Mouse (Mus musculus) heart, embryonic 14.5 days (tissue): ENCODE results near the gene Fnbp1l. TPM values are rescaled to one million over a fixed set of nuclear protein-coding genes. Genes with fewer than 3 reads are reported as not detected.
A peak's percentile ranks its signal among the peaks of the same experiment; 100 is the strongest.

Source experiments
- ATAC-seq: fragments of 200-750 bp; cut with Nextera tagmentation; 2 replicates; pipeline ENCODE4 v1.8.0; 2017; ENCODE audit warnings: low read depth, moderate TSS enrichment; ENCODE audit not compliant: insufficient number of reproducible peaks, insufficient read depth, low FRiP score
- H3K27ac ChIP-seq, 2 experiments: fragments of 200-500 bp in 1 of 2; fragments of 300-500 bp in 1 of 2; sonication (generic) in 1 of 2; replicated peaks in 1 of 2; 2 replicates each; pipeline ENCODE4 v1.5.1; 2012 to 2014; ENCODE audit warnings: low read depth in 2 of 2, low read length in 2 of 2, control low read depth in 1 of 2, mild to moderate bottlenecking in 1 of 2, mixed read lengths in 1 of 2; ENCODE audit not compliant: control insufficient read depth in 1 of 2, insufficient read depth in 1 of 2
- H3K27me3 ChIP-seq: fragments of 300-500 bp; sonication (generic); 2 replicates; pipeline ENCODE4 v1.6.1; 2014; ENCODE audit warnings: mild to moderate bottlenecking, low read length, control low read depth; ENCODE audit not compliant: control insufficient read depth, insufficient read depth
- H3K36me3 ChIP-seq: fragments of 300-500 bp; sonication (generic); 2 replicates; pipeline ENCODE4 v1.6.1; 2014; ENCODE audit warnings: mild to moderate bottlenecking, control low read depth, low read length, mixed read lengths; ENCODE audit not compliant: control insufficient read depth, insufficient read depth
- H3K4me1 ChIP-seq, 2 experiments: fragments of 200-500 bp in 1 of 2; fragments of 300-500 bp in 1 of 2; sonication (generic) in 1 of 2; 2 replicates each; pipeline ENCODE4 v1.6.1; 2012 to 2014; ENCODE audit warnings: low read length in 2 of 2, control low read depth in 1 of 2, mixed read lengths in 1 of 2; ENCODE audit not compliant: control insufficient read depth in 2 of 2, insufficient read depth in 2 of 2
- H3K4me2 ChIP-seq: fragments of 300-500 bp; sonication (generic); 2 replicates; pipeline ENCODE4 v1.6.1; 2014; ENCODE audit warnings: mild to moderate bottlenecking, low read length
- H3K4me3 ChIP-seq, 2 experiments: fragments of 200-500 bp in 1 of 2; fragments of 300-500 bp in 1 of 2; sonication (generic) in 1 of 2; 2 replicates each; pipeline ENCODE4 v1.5.1; 2012 to 2014; ENCODE audit warnings: low read length in 2 of 2, mild to moderate bottlenecking in 2 of 2, control low read depth in 1 of 2, low read depth in 1 of 2, moderate library complexity in 1 of 2; ENCODE audit not compliant: control insufficient read depth in 1 of 2, insufficient read depth in 1 of 2
- H3K9ac ChIP-seq: fragments of 300-500 bp; sonication (generic); 2 replicates; pipeline ENCODE4 v1.6.1; 2014; ENCODE audit warnings: mild to moderate bottlenecking, low read length
- H3K9me3 ChIP-seq: fragments of 300-500 bp; sonication (generic); 2 replicates; pipeline ENCODE4 v1.6.1; 2016; ENCODE audit warnings: low read length, control low read depth; ENCODE audit not compliant: control insufficient read depth
- WGBS: fragments of 180-500 bp; shearing (Covaris S2); extraction: QIAGEN DNeasy Blood & Tissue Kit; methylation state at CpG from one replicate; pipeline ENCODE4 v1.1.7; 2014; 5-methylcytosine and 5-hydroxymethylcytosine counted together
- polyA plus RNA-seq: library from polyadenylated mRNA; unstranded; fragments of >200 nt; fragmentation: Nextera tagmentation; extraction: Ambion mirVana; gene quantifications from 2 replicates; pipeline ENCODE4 v1.2.1, GENCODE M21; 2014

The Fnbp1l gene
- polyA plus RNA-seq, 1 experiment from 2014 or later: 29.5 TPM

GRCm38 (mm10) chr3:122512725-122513375 lies 106.7 kb downstream of the Fnbp1l start:
- Histone ChIP-seq H3K9me3 (no peaks in the 10 kb centered on the region), H3K4me2 (no peak overlapping the region), H3K9ac (no peak overlapping the region), H3K36me3 (no peaks in the 10 kb centered on the region), H3K27ac (no peak overlapping the region), H3K4me1 (peaks cover 28 to 42% of the 10 kb centered on the region in 2 experiments), H3K27me3 (no peaks in the 10 kb centered on the region), H3K4me3 (no peak overlapping the region)
- ATAC-seq: no peak
- WGBS: 89% methylated on average over 16 of the region's 16 CpGs

- H3K4me1 ChIP-seq: peaks cover 28 to 39% of the 10 kb centered on the region in 2 experiments
- H3K9me3 ChIP-seq: no peaks in the 10 kb centered on the region
- no peak overlapping the region for H3K9ac ChIP-seq
- H3K4me2 ChIP-seq: no peak overlapping the region
- H3K27me3 ChIP-seq: no peaks in the 10 kb centered on the region
- 76% methylated on average over 14 of the region's 14 CpGs for whole genome bisulfite sequencing
- no peak overlapping the region for H3K27ac ChIP-seq
- no peak for ATAC-seq
- no peak overlapping the region for H3K4me3 ChIP-seq
- H3K36me3 ChIP-seq: no peaks in the 10 kb centered on the region
These were observed 107.5 kb downstream of the Fnbp1l start for GRCm38 (mm10) chr3:122511721-122512619.

GRCm38 (mm10) chr3:122510932-122511331 lies 108.6 kb downstream of the Fnbp1l start:
- WGBS: 69% methylated on average over 10 of the region's 10 CpGs
- H3K4me2 ChIP-seq: no peak overlapping the region
- H3K4me3 ChIP-seq: no peak overlapping the region
- no peaks in the 10 kb centered on the region for H3K9me3 ChIP-seq
- no peaks in the 10 kb centered on the region for H3K36me3 ChIP-seq
- ATAC-seq: no peak
- peaks cover 26 to 32% of the 10 kb centered on the region in 2 experiments for H3K4me1 ChIP-seq
- H3K27me3 ChIP-seq: no peaks in the 10 kb centered on the region
- no peak overlapping the region for H3K27ac ChIP-seq
- H3K9ac ChIP-seq: no peak overlapping the region

GRCm38 (mm10) chr3:122510240-122510750 lies 109.2 kb downstream of the Fnbp1l start:
- no peak overlapping the region for H3K9ac ChIP-seq
- H3K4me2 ChIP-seq: peak overlapping the region; percentile 26
- peaks cover 20 to 26% of the 10 kb centered on the region in 2 experiments for H3K4me1 ChIP-seq
- no peak overlapping the region for H3K4me3 ChIP-seq
- no peaks in the 10 kb centered on the region for H3K36me3 ChIP-seq
- H3K27ac ChIP-seq: 0 out of 4 replicates have a peak overlapping the region, but pooled peaks of 1 of the 2 experiments have one; percentile 20
- WGBS: 56% methylated on average over 14 of the region's 14 CpGs
- H3K9me3 ChIP-seq: no peaks in the 10 kb centered on the region
- no peak for ATAC-seq
- H3K27me3 ChIP-seq: no peaks in the 10 kb centered on the region

GRCm38 (mm10) chr3:122509534-122510239 lies 109.8 kb downstream of the Fnbp1l start:
- no peak for ATAC-seq
- H3K27ac ChIP-seq: peak overlapping the region; percentile 10 to 48; a peak in 1 of 4 replicates
- H3K4me3 ChIP-seq: no peak overlapping the region
- no peaks in the 10 kb centered on the region for H3K27me3 ChIP-seq
- no peaks in the 10 kb centered on the region for H3K9me3 ChIP-seq
- H3K9ac ChIP-seq: no peak overlapping the region
- 52% methylated on average over 11 of the region's 11 CpGs for WGBS
- H3K4me2 ChIP-seq: peak overlapping the region; percentile 26; the same call in 1 of the 2 replicates
- H3K4me1 ChIP-seq: peaks cover 17 to 22% of the 10 kb centered on the region in 2 experiments
- no peaks in the 10 kb centered on the region for H3K36me3 ChIP-seq

GRCm38 (mm10) chr3:122509084-122509483 lies 110.4 kb downstream of the Fnbp1l start:
- Histone ChIP-seq H3K27ac (peak overlapping the region; percentile 10 to 48; a peak in 1 of 4 replicates), H3K9me3 (no peaks in the 10 kb centered on the region), H3K27me3 (no peaks in the 10 kb centered on the region), H3K4me2 (no peak overlapping the region), H3K9ac (no peak overlapping the region), H3K4me3 (no peak overlapping the region), H3K4me1 (peaks cover 17 to 22% of the 10 kb centered on the region in 2 experiments), H3K36me3 (no peaks in the 10 kb centered on the region)
- ATAC-seq: 0 out of 2 replicates have a peak, but pooled peaks have one; percentile 41
- WGBS: 34% methylated on average over 5 of the region's 5 CpGs

GRCm38 (mm10) chr3:122507826-122508225 lies 111.7 kb downstream of the Fnbp1l start:
- no peak overlapping the region for H3K27ac ChIP-seq
- no peak overlapping the region for H3K9ac ChIP-seq
- H3K36me3 ChIP-seq: no peaks in the 10 kb centered on the region
- no peak overlapping the region for H3K4me2 ChIP-seq
- WGBS: 93% methylated on average over 14 of the region's 14 CpGs
- no peaks in the 10 kb centered on the region for H3K27me3 ChIP-seq
- peaks cover 17 to 22% of the 10 kb centered on the region in 2 experiments for H3K4me1 ChIP-seq
- no peak for ATAC-seq
- no peaks in the 10 kb centered on the region for H3K9me3 ChIP-seq
- H3K4me3 ChIP-seq: no peak overlapping the region
